22 mouse cellular contexts compared by ENCODE assay signal in genomic region chr10:66616280-66616679, GRCm38 (mm10).
"Had no signal": no experiment of that assay in that cellular context is flagged by ENCODE, and none has a peak within 500 bp of the region (broad histone marks: within the 10 kb centered on the region; RNA-seq: fewer than 3 reads in every experiment).

No protein-coding gene starts in this region.

- H3K9me3 ChIP-seq: kidney, embryonic 15.5 days; limb, embryonic 12.5 days; limb, embryonic 15.5 days; liver, embryonic 12.5 days; liver, embryonic 15.5 days; midbrain, embryonic 12.5 days; midbrain, embryonic 15.5 days; neural tube, embryonic 12.5 days; neural tube, embryonic 15.5 days had no signal

- H3K4me3 ChIP-seq: kidney, embryonic 15.5 days; limb, embryonic 12.5 days; limb, embryonic 15.5 days; liver, embryonic 12.5 days; liver, embryonic 15.5 days; midbrain, embryonic 12.5 days; midbrain, embryonic 15.5 days; neural tube, embryonic 12.5 days; neural tube, embryonic 15.5 days had no signal

- H3K4me2 ChIP-seq: kidney, embryonic 15.5 days; limb, embryonic 12.5 days; limb, embryonic 15.5 days; liver, embryonic 12.5 days; liver, embryonic 15.5 days; midbrain, embryonic 12.5 days; midbrain, embryonic 15.5 days; neural tube, embryonic 12.5 days; neural tube, embryonic 15.5 days had no signal

- H3K4me1 ChIP-seq: kidney, embryonic 15.5 days; limb, embryonic 12.5 days; limb, embryonic 15.5 days; liver, embryonic 12.5 days; liver, embryonic 15.5 days; midbrain, embryonic 12.5 days; neural tube, embryonic 12.5 days; neural tube, embryonic 15.5 days had no signal

- H3K27me3 ChIP-seq: kidney, embryonic 15.5 days; limb, embryonic 12.5 days; limb, embryonic 15.5 days; liver, embryonic 12.5 days; liver, embryonic 15.5 days; midbrain, embryonic 12.5 days; midbrain, embryonic 15.5 days; neural tube, embryonic 12.5 days; neural tube, embryonic 15.5 days had no signal

- ATAC-seq: hindbrain, postnatal 0 days; inflammation-experienced regulatory T-cells, adult 6 months; liver, embryonic 12.5 days; midbrain, embryonic 15.5 days had no signal

- DNase-seq: kidney, adult 8-10 months; kidney, postnatal 10 days; kidney, postnatal 36 days; left cerebral cortex, postnatal 4 days; lung, adult 2 months; lung, postnatal 14 days; lung, postnatal 4 days; right cerebral cortex, adult 18-20 months; right cerebral cortex, postnatal 14 days; right cerebral cortex, postnatal 4 days; thymus, postnatal 36 days had no signal

- H3K36me3 ChIP-seq: kidney, embryonic 15.5 days; limb, embryonic 12.5 days; limb, embryonic 15.5 days; liver, embryonic 12.5 days; liver, embryonic 15.5 days; midbrain, embryonic 12.5 days; midbrain, embryonic 15.5 days; neural tube, embryonic 12.5 days; neural tube, embryonic 15.5 days had no signal

- H3K9ac ChIP-seq: kidney, embryonic 15.5 days; limb, embryonic 12.5 days; limb, embryonic 15.5 days; liver, embryonic 12.5 days; liver, embryonic 15.5 days; midbrain, embryonic 12.5 days; midbrain, embryonic 15.5 days; neural tube, embryonic 12.5 days; neural tube, embryonic 15.5 days had no signal

- H3K27ac ChIP-seq: hindbrain, postnatal 0 days; kidney, embryonic 15.5 days; limb, embryonic 12.5 days; limb, embryonic 15.5 days; liver, embryonic 12.5 days; liver, embryonic 15.5 days; midbrain, embryonic 12.5 days; midbrain, embryonic 15.5 days; neural tube, embryonic 12.5 days; neural tube, embryonic 15.5 days had no signal
